Mouse (Mus musculus) liver, embryonic 16.5 days (tissue): ENCODE measurements around the gene Rab42. TPM values are rescaled to one million over a fixed set of nuclear protein-coding genes. Genes with fewer than 3 reads are reported as not detected.

Source experiments
- ATAC-seq: fragments of 200-750 bp; cut with Nextera tagmentation; 2 replicates; pipeline ENCODE4 v1.8.0; 2017; ENCODE audit warnings: low read depth, mild to moderate bottlenecking, moderate number of reproducible peaks, moderate library complexity
- H3K27ac ChIP-seq: fragments of 300-500 bp; sonication (generic); 2 replicates; pipeline ENCODE4 v1.5.1; 2014; ENCODE audit warnings: mild to moderate bottlenecking, low read length
- H3K27me3 ChIP-seq: fragments of 300-500 bp; sonication (generic); 2 replicates; pipeline ENCODE4 v1.6.1; 2014; ENCODE audit warnings: low read depth, low read length, mixed read lengths; ENCODE audit not compliant: control insufficient read depth, insufficient read depth
- H3K36me3 ChIP-seq: fragments of 300-500 bp; sonication (generic); 2 replicates; pipeline ENCODE4 v1.6.1; 2014; ENCODE audit warnings: mild to moderate bottlenecking; ENCODE audit not compliant: control insufficient read depth, insufficient read depth
- H3K4me1 ChIP-seq: fragments of 300-500 bp; sonication (generic); 2 replicates; pipeline ENCODE4 v1.6.1; 2014; ENCODE audit warnings: low read depth, low read length, mixed read lengths; ENCODE audit not compliant: control insufficient read depth
- H3K4me2 ChIP-seq: fragments of 300-500 bp; sonication (generic); 2 replicates; pipeline ENCODE4 v1.6.1; 2014; ENCODE audit warnings: low read depth, low read length, mixed read lengths
- H3K4me3 ChIP-seq: fragments of 300-500 bp; sonication (generic); 2 replicates; pipeline ENCODE4 v1.5.1; 2014; ENCODE audit warnings: low read depth, mild to moderate bottlenecking, low read length
- H3K9ac ChIP-seq: fragments of 300-500 bp; sonication (generic); 2 replicates; pipeline ENCODE4 v1.6.1; 2014; ENCODE audit warnings: low read depth, low read length
- H3K9me3 ChIP-seq: fragments of 300-500 bp; sonication (generic); replicated peaks from 2 replicates; pipeline ENCODE4 v1.6.1; 2016; ENCODE audit warnings: low read length; ENCODE audit not compliant: control insufficient read depth
- WGBS: fragments of 180-500 bp; shearing (Covaris S2); extraction: QIAGEN DNeasy Blood & Tissue Kit; methylation state at CpG from one replicate; pipeline ENCODE4 v1.1.7; 2014; ENCODE audit not compliant: insufficient replicate concordance; 5-methylcytosine and 5-hydroxymethylcytosine counted together
- polyA plus RNA-seq: library from polyadenylated mRNA; unstranded; fragments of >200 nt; fragmentation: Nextera tagmentation; extraction: Ambion mirVana; gene quantifications from 2 replicates; pipeline ENCODE4 v1.2.1, GENCODE M21; 2015

Gene Rab42
- polyA plus RNA-seq, 1 experiment from 2014 or later = 0.41 TPM

GRCm38 (mm10) chr4:132269740-132270560 lies 33.2 kb downstream of the Rab42 start:
- no peaks in the 10 kb centered on the region for H3K9me3 ChIP-seq
- peak overlapping the region; percentile 73 for H3K4me2 ChIP-seq
- H3K27me3 ChIP-seq = no peaks in the 10 kb centered on the region
- under 1% methylated on average over 35 of the region's 35 CpGs for WGBS
- peak; percentile 70 for ATAC-seq
- peak overlapping the region; percentile 48 for H3K4me3 ChIP-seq
- peak overlapping the region; percentile 85 for H3K27ac ChIP-seq
- peak overlapping the region; percentile 49 for H3K9ac ChIP-seq
- H3K36me3 ChIP-seq = no peaks in the 10 kb centered on the region
- peaks cover 25% of the 10 kb centered on the region for H3K4me1 ChIP-seq

DNA sequence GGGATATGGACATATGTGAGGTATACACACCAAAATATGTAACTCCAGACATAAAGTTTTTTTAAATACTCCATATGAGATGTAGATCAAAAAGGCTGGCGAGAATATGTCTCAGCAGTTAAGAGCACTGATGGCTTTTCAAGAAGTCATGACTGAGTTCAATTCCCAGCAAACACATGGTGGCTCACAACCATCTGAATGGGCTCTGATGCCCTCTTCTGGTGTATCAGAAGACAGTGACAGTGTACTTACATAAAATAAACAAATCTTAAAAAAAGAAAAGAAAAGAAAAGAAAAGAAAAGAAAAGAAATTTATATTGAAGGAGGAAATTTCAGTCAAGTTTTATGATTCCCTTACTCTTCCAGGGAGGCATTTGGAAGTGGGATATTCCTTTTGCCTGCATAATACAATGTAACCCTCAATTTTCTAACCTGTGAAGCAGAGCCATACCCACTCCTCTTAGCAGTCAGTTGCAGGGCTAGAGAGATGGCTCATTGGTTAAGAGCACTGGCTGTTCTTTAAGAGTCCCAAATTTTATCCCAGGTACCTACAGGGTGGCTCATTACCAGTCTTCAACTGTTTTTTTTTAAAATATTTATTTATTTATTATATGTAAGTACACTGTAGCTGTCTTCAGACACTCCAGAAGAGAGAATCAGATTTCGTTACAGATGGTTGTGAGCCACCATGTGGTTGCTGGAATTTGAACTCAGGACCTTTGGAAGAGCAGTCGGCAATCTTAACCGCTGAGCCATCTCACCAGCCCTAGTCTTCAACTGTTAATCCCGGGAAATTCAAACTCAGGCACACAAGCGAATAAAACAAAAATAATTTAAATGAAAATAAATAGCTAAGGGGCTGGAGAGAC lies 34.1 kb downstream of the Rab42 start:
- no peak for ATAC-seq
- 4% methylated on average over 6 of the region's 6 CpGs for WGBS
- no peaks in the 10 kb centered on the region for H3K27me3 ChIP-seq
- H3K4me2 ChIP-seq = no peak overlapping the region
- H3K36me3 ChIP-seq = no peaks in the 10 kb centered on the region
- H3K9ac ChIP-seq = peak overlapping the region; percentile 49; the same call in 1 of the 2 replicates
- H3K4me1 ChIP-seq = peaks cover 25% of the 10 kb centered on the region
- H3K9me3 ChIP-seq = no peaks in the 10 kb centered on the region
- no peak overlapping the region for H3K4me3 ChIP-seq
- peak overlapping the region; percentile 85 for H3K27ac ChIP-seq

GRCm38 (mm10) chr4:132266835-132267349 lies 36.3 kb downstream of the Rab42 start:
- no peak overlapping the region for H3K4me3 ChIP-seq
- ATAC-seq = no peak
- no peak overlapping the region for H3K4me2 ChIP-seq
- H3K9ac ChIP-seq = no peak overlapping the region
- H3K27me3 ChIP-seq = no peaks in the 10 kb centered on the region
- H3K9me3 ChIP-seq = no peaks in the 10 kb centered on the region
- H3K4me1 ChIP-seq = peaks cover 24% of the 10 kb centered on the region
- WGBS = 62% methylated on average over 3 of the region's 3 CpGs
- H3K36me3 ChIP-seq = no peaks in the 10 kb centered on the region
- no peak overlapping the region for H3K27ac ChIP-seq

DNA sequence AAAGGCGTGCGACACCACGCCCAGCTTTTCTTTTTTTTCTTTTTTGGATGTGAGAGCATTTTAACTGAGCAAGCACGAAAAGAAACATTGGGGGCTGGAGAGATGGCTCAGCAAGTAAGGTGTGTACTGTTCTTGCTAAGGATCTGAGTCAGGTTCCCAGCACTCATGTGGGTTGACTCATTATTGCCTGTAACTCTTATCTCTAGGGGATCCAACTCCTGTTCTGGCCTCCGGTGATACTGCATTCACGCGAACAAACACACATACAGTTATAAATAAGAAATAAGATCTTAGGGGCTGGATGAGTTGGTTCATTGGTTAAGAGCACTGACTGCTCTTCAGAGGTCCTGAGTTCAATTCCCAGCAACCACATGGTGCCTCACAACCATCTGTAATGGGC lies 39.9 kb downstream of the Rab42 start:
- WGBS = 62% methylated on average over 7 of the region's 7 CpGs
- Histone ChIP-seq H3K27ac (no peak overlapping the region), H3K9ac (no peak overlapping the region), H3K4me1 (peaks cover 25% of the 10 kb centered on the region), H3K9me3 (no peaks in the 10 kb centered on the region), H3K36me3 (no peaks in the 10 kb centered on the region), H3K4me2 (no peak overlapping the region), H3K4me3 (no peak overlapping the region), H3K27me3 (no peaks in the 10 kb centered on the region)
- no peak for ATAC-seq

- Histone ChIP-seq H3K36me3 (no peaks in the 10 kb centered on the region), H3K4me2 (peak overlapping the region; percentile 81), H3K9me3 (no peaks in the 10 kb centered on the region), H3K27me3 (no peaks in the 10 kb centered on the region), H3K4me1 (peaks cover 25% of the 10 kb centered on the region), H3K9ac (peak overlapping the region; percentile 92), H3K4me3 (peak overlapping the region; percentile 87), H3K27ac (peak overlapping the region; percentile 91)
- 38% methylated on average over 5 of the region's 5 CpGs for WGBS
- no peak for ATAC-seq
Observed at GRCm38 (mm10) chr4:132262358-132262616, 40.9 kb downstream of the Rab42 start.

- H3K27me3 ChIP-seq = no peaks in the 10 kb centered on the region
- peak within 1 kb of the TSS; percentile 81 for H3K4me2 ChIP-seq
- peak within 1 kb of the TSS; percentile 91 for H3K27ac ChIP-seq
- H3K9me3 ChIP-seq = no peaks in the 10 kb centered on the region
- 8% methylated on average over 44 of the region's 49 CpGs for WGBS
- H3K9ac ChIP-seq = peak within 1 kb of the TSS; percentile 92
- no peaks in the 10 kb centered on the region for H3K36me3 ChIP-seq
- H3K4me3 ChIP-seq = peak within 1 kb of the TSS; percentile 87
- H3K4me1 ChIP-seq = peaks cover 25% of the 10 kb centered on the region
- peak; percentile 87 for ATAC-seq
Observed at GRCm38 (mm10) chr4:132261514-132262357, 41.4 kb downstream of the Rab42 start, which contains the start of gene Gmeb1. Gene Gmeb1 (minus strand): TSS chr4:132261602.

GRCm38 (mm10) chr4:132260404-132261379 lies 42.5 kb downstream of the Rab42 start:
- H3K4me2 ChIP-seq = peak overlapping the region; percentile 78
- no peaks in the 10 kb centered on the region for H3K9me3 ChIP-seq
- no peaks in the 10 kb centered on the region for H3K36me3 ChIP-seq
- ATAC-seq = peak; percentile 85
- H3K4me1 ChIP-seq = peaks cover 28% of the 10 kb centered on the region
- under 1% methylated on average over 29 of the region's 64 CpGs for WGBS
- H3K27me3 ChIP-seq = no peaks in the 10 kb centered on the region
- H3K9ac ChIP-seq = peak overlapping the region; percentile 92
- H3K27ac ChIP-seq = peak overlapping the region; percentile 91
- peak overlapping the region; percentile 87 for H3K4me3 ChIP-seq
